Mouse (Mus musculus) thymus, postnatal 36 days (tissue): ENCODE results near the gene Snx14.
A peak's percentile ranks its signal among the peaks of the same experiment; 100 is the strongest.

Source experiments
- DNase-seq, 2 experiments: peaks; one replicate each; pipeline ENCODE4 v3.0.0; 2022; ENCODE audit warnings: mixed read lengths in 2 of 2

Gene Snx14

DNA sequence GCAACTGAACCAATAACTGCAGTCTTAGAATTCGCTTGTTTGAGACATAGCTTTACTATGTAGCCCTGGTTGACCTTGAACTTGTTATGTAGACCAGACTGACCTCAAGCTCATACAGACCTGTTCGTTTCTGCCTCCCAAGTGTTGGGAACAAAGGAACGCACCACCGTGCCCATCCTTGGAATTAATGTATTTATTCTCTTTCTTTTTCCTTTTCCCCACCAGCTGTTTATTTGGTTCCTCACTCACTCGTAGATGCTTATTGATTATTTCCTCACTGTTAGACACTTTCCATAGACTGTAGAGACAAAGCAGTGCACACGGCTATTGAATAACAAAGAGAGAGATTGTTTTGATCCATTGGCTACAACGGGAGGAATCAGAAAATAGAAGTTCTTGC, 96.5 kb downstream of the Snx14 start:
- no peak for DNase-seq

GRCm38 (mm10) chr9:88340819-88341218, 97.9 kb downstream of the Snx14 start:
- DNase-seq = no peak

GRCm38 (mm10) chr9:88335839-88336238, 102.9 kb downstream of the Snx14 start:
- DNase-seq = no peak

DNA sequence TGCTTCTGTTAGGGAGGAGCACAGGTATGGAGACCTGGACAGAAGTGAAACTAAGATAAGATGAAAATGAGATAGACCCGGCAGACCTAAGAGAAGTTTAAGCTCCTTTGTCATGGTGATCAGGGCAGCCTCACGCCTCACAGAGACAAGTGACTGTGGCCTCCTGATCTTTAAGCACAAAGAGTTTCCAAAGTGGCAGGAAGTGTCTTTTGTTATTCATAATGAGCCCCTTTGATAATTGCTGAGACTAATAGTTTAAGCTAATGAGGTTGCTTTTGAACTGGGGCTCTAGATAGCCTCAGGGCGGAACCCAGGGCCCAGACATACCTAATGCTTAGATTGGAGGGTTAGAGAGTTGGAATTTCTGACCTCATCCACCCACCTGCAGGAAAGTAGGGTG, 106.3 kb downstream of the Snx14 start:
- DNase-seq = no peak

GRCm38 (mm10) chr9:88330316-88330715, 108.4 kb downstream of the Snx14 start:
- no peak for DNase-seq

DNA sequence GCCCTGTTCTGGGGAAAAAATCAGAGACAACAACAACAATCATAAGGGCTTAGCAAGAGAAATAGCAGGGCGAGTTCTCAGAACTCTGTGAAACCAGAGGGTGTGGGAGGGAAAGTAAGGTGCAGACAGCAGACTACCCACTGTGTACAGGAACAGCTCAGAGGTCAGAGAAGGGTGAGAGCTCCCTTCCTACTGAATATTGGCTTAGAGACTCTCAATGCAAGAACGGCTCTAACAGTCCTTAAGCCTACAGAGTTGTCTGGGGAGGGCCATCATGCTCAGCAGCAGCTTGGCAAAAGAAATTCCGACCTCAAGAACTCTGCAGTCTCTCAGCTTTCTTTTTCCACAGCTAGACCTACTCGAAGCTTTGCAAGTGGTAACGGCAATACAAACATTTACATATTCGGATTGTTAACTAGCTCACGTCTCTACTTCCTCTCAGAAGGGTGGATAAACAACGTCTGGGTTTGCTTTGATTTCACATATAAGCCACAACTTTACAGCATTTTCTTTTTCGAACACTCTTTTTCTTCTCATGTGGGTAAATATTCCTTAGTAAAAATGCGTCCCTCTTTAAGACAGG, 109.5 kb downstream of the Snx14 start:
- DNase-seq = no peak

- DNase-seq = no peak
These were observed 110.1 kb downstream of the Snx14 start for GRCm38 (mm10) chr9:88328666-88329065.

- peak; percentile 26 to 35 for DNase-seq
These were observed 111.5 kb downstream of the Snx14 start, which contains the start of gene Nt5e for GRCm38 (mm10) chr9:88326930-88327901. TSS of gene Nt5e (plus strand) at chr9:88327197.
